Mouse (Mus musculus): ENCODE data around the gene Blnk. TPM values are rescaled to one million over a fixed set of nuclear protein-coding genes. Genes with fewer than 3 reads are reported as not detected.

Gene Blnk
- polyA plus RNA-seq, 1 experiment: 6.0 TPM

- Histone ChIP-seq H3K36me3 (ENCODE audit: control insufficient read depth, insufficient read depth, low read length, poor library complexity, severe bottlenecking) (no peaks in the 10 kb centered on the region), H3K4me1 (ENCODE audit: control insufficient read depth, insufficient read depth, low read length) (peaks cover 2% of the 10 kb centered on the region), H3K9ac (ENCODE audit: low read depth, poor library complexity, severe bottlenecking) (no peak overlapping the region), H3K9me3 (replicated peaks; ENCODE audit: control insufficient read depth, insufficient read depth, low read length, poor library complexity, severe bottlenecking) (peaks cover 7% of the 10 kb centered on the region), H3K27me3 (ENCODE audit: control insufficient read depth, insufficient read depth, low read length, poor library complexity, severe bottlenecking) (no peaks in the 10 kb centered on the region), H3K4me3 (ENCODE audit: low read depth, low read length) (no peak overlapping the region), H3K27ac (ENCODE audit: insufficient read depth, low read length) (no peak overlapping the region)
- TF ChIP-seq EP300 (IDR thresholded peaks at IDR 0.05; ENCODE audit: insufficient read depth, low read depth, low read length) (no peak), POLR2A (IDR thresholded peaks at IDR 0.05; ENCODE audit: insufficient read depth, low read length) (no peak), CTCF (IDR thresholded peaks at IDR 0.05; ENCODE audit: low read depth, low read length) (no peak)
Observed at GRCm38 (mm10) chr19:40943552-40943951, 50.8 kb downstream of the Blnk start.

DNA sequence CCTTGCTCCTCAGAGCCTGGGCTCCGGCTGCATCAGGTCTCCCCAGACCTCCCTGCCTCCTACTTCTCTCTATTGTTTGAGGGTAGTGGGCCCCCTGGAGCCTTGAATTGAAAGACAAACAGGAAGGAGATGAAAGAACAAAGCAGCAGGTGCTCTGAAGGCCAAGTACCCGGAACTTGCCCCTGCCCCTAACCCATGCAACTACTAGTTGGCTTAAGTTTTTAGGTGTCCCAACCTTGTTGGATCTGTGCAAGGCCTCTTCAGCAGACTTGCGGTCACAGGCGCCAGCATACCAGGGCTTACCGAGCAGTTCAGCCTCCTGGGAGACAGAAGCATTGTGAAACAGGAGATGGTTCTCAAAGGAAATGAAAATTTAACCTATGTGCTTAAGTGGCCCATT is 58.3 kb downstream of the Blnk start:
- Histone ChIP-seq H3K36me3 (ENCODE audit: control insufficient read depth, insufficient read depth, low read length, poor library complexity, severe bottlenecking) (no peaks in the 10 kb centered on the region), H3K27me3 (ENCODE audit: control insufficient read depth, insufficient read depth, low read length, poor library complexity, severe bottlenecking) (no peaks in the 10 kb centered on the region), H3K27ac (ENCODE audit: insufficient read depth, low read length) (peak overlapping the region; percentile 96), H3K9ac (ENCODE audit: low read depth, poor library complexity, severe bottlenecking) (peak overlapping the region; percentile 41; the same call in 1 of the 2 replicates), H3K4me3 (ENCODE audit: low read depth, low read length) (0 out of 2 replicates have a peak overlapping the region, but pooled peaks have one; percentile 6), H3K4me1 (ENCODE audit: control insufficient read depth, insufficient read depth, low read length) (no peaks in the 10 kb centered on the region), H3K9me3 (replicated peaks; ENCODE audit: control insufficient read depth, insufficient read depth, low read length, poor library complexity, severe bottlenecking) (peaks cover 7% of the 10 kb centered on the region)
- peak; percentile 6 for TF ChIP-seq POLR2A (IDR thresholded peaks at IDR 0.05; ENCODE audit: insufficient read depth, low read length)
- no peak for TF ChIP-seq CTCF (IDR thresholded peaks at IDR 0.05; ENCODE audit: low read depth, low read length)
- TF ChIP-seq EP300 (IDR thresholded peaks at IDR 0.05; ENCODE audit: insufficient read depth, low read depth, low read length): peak; percentile 83

GRCm38 (mm10) chr19:40935376-40935775 is 59.0 kb downstream of the Blnk start:
- Histone ChIP-seq H3K4me1 (ENCODE audit: control insufficient read depth, insufficient read depth, low read length) (no peaks in the 10 kb centered on the region), H3K9me3 (replicated peaks; ENCODE audit: control insufficient read depth, insufficient read depth, low read length, poor library complexity, severe bottlenecking) (peaks cover 7% of the 10 kb centered on the region), H3K9ac (ENCODE audit: low read depth, poor library complexity, severe bottlenecking) (peak overlapping the region; percentile 41), H3K4me3 (ENCODE audit: low read depth, low read length) (peak overlapping the region; percentile 73), H3K27me3 (ENCODE audit: control insufficient read depth, insufficient read depth, low read length, poor library complexity, severe bottlenecking) (no peaks in the 10 kb centered on the region), H3K27ac (ENCODE audit: insufficient read depth, low read length) (peak overlapping the region; percentile 96), H3K36me3 (ENCODE audit: control insufficient read depth, insufficient read depth, low read length, poor library complexity, severe bottlenecking) (no peaks in the 10 kb centered on the region)
- 0 out of 2 replicates have a peak, but pooled peaks have one; percentile 30 for TF ChIP-seq EP300 (IDR thresholded peaks at IDR 0.05; ENCODE audit: insufficient read depth, low read depth, low read length)
- peak; percentile 58 for TF ChIP-seq POLR2A (IDR thresholded peaks at IDR 0.05; ENCODE audit: insufficient read depth, low read length)
- TF ChIP-seq CTCF (IDR thresholded peaks at IDR 0.05; ENCODE audit: low read depth, low read length): no peak

DNA sequence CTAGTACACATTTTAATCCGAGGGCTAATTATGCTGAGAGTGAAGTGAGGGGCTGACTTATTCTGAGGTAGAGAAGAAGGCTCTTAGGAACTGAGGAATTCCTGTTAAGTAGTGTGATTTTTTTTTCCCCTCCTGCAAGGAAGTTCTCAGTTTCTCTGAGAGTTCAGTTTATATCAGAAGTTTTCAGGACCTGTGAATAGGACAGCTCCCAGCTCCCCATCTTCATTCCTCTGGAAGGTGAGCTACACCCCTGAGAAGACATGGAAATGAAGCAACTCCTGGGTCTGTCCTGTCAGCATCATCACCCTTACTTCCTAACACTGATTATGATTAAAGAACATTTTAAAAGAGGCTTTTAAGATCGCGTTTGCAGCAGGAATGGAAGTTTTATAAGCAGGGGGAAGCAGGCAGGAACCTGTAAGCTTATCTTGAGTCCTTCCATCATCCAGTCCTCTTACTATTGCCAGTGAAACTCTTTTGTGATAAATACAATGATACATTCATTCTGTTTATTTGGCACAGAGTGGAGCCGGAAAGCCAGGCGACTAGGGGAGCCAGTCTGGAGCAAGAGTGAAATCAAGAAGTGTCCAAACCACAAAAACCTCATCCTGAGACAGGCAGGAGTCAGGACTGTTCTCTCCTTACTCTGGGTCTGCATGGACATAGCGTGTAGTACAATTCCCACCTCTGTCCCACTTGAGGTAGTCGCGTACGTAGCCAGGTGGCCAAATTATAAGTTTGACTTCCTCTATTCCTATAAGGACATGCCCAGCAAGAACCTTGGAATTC is 62.6 kb downstream of the Blnk start:
- TF ChIP-seq POLR2A (IDR thresholded peaks at IDR 0.05; ENCODE audit: insufficient read depth, low read length) (no peak), EP300 (IDR thresholded peaks at IDR 0.05; ENCODE audit: insufficient read depth, low read depth, low read length) (no peak), CTCF (IDR thresholded peaks at IDR 0.05; ENCODE audit: low read depth, low read length) (no peak)
- H3K27ac ChIP-seq (ENCODE audit: insufficient read depth, low read length): no peak overlapping the region
- no peaks in the 10 kb centered on the region for H3K36me3 ChIP-seq (ENCODE audit: control insufficient read depth, insufficient read depth, low read length, poor library complexity, severe bottlenecking)
- H3K4me3 ChIP-seq (ENCODE audit: low read depth, low read length): no peak overlapping the region
- H3K9ac ChIP-seq (ENCODE audit: low read depth, poor library complexity, severe bottlenecking): no peak overlapping the region
- no peaks in the 10 kb centered on the region for H3K27me3 ChIP-seq (ENCODE audit: control insufficient read depth, insufficient read depth, low read length, poor library complexity, severe bottlenecking)
- no peaks in the 10 kb centered on the region for H3K9me3 ChIP-seq (replicated peaks; ENCODE audit: control insufficient read depth, insufficient read depth, low read length, poor library complexity, severe bottlenecking)
- no peaks in the 10 kb centered on the region for H3K4me1 ChIP-seq (ENCODE audit: control insufficient read depth, insufficient read depth, low read length)

DNA sequence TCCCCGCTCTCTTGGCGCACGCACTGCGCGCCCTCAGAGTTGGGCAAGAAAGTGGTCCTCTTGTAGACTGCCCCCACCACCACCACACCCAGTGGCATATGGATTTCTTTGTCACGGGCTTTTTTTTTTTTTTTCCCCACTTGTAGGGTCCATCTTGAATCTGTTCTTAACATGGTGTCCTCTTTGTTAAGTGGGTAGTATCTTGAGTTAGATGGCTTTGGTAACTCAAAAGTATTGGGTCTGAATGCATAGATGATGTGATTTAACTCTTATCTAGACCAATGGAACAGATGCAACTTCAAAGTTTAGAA is 99.0 kb downstream of the Blnk start:
- peak overlapping the region; percentile 89 for H3K27ac ChIP-seq (ENCODE audit: insufficient read depth, low read length)
- no peaks in the 10 kb centered on the region for H3K9me3 ChIP-seq (replicated peaks; ENCODE audit: control insufficient read depth, insufficient read depth, low read length, poor library complexity, severe bottlenecking)
- TF ChIP-seq CTCF (IDR thresholded peaks at IDR 0.05; ENCODE audit: low read depth, low read length) (no peak), POLR2A (IDR thresholded peaks at IDR 0.05; ENCODE audit: insufficient read depth, low read length) (no peak), EP300 (IDR thresholded peaks at IDR 0.05; ENCODE audit: insufficient read depth, low read depth, low read length) (no peak)
- peak overlapping the region; percentile 92 for H3K9ac ChIP-seq (ENCODE audit: low read depth, poor library complexity, severe bottlenecking)
- H3K36me3 ChIP-seq (ENCODE audit: control insufficient read depth, insufficient read depth, low read length, poor library complexity, severe bottlenecking): peaks cover 2% of the 10 kb centered on the region; the same call in 1 of the 2 replicates
- H3K27me3 ChIP-seq (ENCODE audit: control insufficient read depth, insufficient read depth, low read length, poor library complexity, severe bottlenecking): no peaks in the 10 kb centered on the region
- no peaks in the 10 kb centered on the region for H3K4me1 ChIP-seq (ENCODE audit: control insufficient read depth, insufficient read depth, low read length)
- peak overlapping the region; percentile 95 for H3K4me3 ChIP-seq (ENCODE audit: low read depth, low read length)
